Mouse (Mus musculus): ENCODE measurements around the gene Cisd3.
"Not testable (repeated sequence)": the region's sequence is repeated elsewhere in the genome, so short reads cannot be mapped to it uniquely, and the experiment has no call there.

Cisd3 gene

DNA sequence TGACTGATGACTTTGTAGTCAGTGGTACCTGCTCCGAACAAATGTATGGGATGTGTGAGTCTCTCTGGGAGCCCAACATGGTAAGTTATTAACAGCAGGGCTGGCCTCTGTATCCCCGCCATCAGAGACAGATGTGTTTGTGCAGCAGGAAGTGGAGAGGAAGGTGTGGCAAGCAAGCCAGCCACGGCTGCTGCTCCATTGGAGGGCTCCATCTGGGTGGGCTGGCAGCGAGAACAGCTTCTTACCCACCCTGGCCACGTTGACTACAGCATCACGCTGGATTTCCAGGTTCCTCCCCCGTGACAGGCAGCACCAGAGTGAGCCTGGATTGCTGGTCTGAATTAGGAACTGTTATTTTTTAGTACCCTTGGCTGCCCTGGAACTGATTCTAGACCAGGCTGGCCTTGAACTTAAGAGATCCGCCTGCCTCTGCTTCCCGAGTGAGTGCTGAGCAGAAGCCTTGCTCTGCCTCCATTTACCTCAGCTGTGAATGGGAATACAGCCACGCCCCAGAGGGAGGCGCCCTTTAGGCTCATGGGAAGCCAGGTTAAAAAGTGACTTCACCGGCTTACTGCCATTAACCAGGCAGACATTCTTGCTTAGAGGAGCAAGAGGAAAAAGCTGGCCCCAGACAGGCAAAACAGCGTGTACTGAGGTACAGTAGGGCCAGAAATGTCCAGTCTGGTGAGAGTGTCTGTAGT lies 25.7 kb downstream of the Cisd3 start:
- DNase-seq (ENCODE audit: low spot score), result peak; percentile 45

DNA sequence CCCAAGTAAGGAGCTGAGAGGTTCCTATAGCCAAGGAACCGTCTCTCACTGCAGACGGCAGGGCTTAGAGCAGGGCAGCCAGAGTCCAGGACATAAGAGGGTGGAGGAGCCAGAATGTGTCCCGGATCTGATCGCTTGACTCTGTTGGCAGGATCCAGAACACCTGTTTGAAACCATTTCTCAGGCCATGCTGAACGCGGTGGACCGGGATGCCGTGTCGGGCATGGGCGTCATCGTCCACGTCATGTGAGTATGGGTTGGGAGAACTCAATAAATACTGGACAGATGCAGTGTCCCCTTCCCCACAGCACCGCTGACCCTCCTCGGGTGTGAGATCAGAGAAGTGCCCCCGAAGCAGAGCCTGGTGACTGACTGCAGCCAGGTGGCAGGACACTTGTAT lies 26.7 kb downstream of the Cisd3 start:
- DNase-seq (ENCODE audit: low spot score), result no peak

GRCm38 (mm10) chr11:97713896-97714295 lies 28.3 kb downstream of the Cisd3 start:
- no peak for DNase-seq (ENCODE audit: low spot score)

- no peak for DNase-seq (ENCODE audit: low spot score)
These were observed 28.7 kb downstream of the Cisd3 start for GRCm38 (mm10) chr11:97714356-97714755.

- no peak for DNase-seq (ENCODE audit: low spot score)
These were observed 29.4 kb downstream of the Cisd3 start for GRCm38 (mm10) chr11:97714784-97715760.

- DNase-seq (ENCODE audit: low spot score), result no peak
These were observed 30.4 kb downstream of the Cisd3 start for GRCm38 (mm10) chr11:97716021-97716420.

- DNase-seq (ENCODE audit: low spot score), result no peak
These were observed 32.0 kb downstream of the Cisd3 start for GRCm38 (mm10) chr11:97717369-97718280.

DNA sequence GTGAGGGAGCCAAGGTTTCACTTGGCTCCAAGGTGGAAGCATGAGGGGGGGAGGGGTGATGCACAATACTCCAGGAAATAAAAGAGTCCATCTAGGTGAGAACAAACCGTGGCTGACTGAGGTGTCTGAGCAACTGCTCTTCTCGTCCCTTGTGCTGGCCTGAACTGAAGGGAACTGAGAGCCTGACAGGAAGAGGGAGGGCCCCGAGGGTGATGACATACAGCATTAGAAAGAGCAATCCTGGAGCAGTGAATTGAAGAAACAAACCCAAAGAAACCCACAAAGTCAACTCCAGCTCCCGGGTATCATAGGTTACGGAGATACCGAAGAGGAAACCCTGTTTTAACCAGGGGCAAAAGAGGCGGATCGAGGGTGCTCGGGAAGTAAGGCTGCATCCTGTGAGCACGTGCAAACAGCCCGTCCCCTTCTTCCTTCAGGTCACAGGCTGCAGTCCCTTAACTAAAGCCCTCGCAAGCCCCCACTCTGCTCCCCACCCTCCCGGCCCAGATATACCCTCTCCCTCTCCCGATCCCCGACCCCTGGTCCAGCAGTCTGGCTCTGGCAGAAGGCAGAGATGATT lies 32.7 kb downstream of the Cisd3 start:
- DNase-seq (ENCODE audit: low spot score), result no peak

DNA sequence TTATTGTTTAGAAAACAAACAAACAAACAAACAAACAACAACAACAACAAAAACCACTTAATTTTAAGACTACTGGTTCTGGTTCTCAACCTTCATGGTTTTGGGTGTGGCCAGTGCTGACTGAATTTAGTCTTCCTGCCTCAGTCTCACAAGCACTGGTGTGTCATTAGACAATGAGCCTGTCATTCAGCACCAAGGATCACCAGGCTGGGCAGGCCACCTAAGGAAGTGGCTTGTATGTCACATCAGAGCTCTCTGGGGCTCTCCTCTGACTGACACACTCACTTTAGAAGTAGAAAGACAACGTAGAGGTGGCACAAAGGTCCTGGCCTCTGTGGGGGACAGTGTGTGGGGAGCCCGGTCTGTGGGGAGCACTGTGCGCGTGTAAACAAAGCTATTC lies 33.4 kb downstream of the Cisd3 start:
- DNase-seq (ENCODE audit: low spot score), result no peak

- no peak for DNase-seq (ENCODE audit: low spot score)
These were observed 35.7 kb downstream of the Cisd3 start for GRCm38 (mm10) chr11:97721338-97721737.

DNA sequence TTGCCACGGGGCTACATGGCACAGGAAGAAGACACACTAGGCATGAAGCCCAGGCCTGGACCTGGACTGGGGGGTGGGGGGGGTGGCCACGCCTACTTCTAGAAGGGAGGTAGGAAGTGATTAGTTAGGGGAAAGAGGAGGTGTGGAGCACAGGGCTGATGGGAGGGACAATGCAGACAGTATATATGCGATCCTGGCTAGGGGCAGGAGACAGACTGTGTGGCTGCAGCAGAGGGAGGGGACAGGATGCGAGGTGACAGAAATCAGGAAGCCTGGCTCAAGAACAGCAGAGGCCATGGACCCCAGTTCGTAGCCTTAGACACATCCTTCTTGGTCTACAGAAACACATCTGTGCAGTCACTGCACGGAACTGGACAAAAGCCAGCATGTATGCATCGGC lies 38.1 kb downstream of the Cisd3 start:
- DNase-seq (ENCODE audit: low spot score), result no peak

GRCm38 (mm10) chr11:97728311-97728710 lies 42.7 kb downstream of the Cisd3 start:
- no peak for DNase-seq (ENCODE audit: low spot score)

DNA sequence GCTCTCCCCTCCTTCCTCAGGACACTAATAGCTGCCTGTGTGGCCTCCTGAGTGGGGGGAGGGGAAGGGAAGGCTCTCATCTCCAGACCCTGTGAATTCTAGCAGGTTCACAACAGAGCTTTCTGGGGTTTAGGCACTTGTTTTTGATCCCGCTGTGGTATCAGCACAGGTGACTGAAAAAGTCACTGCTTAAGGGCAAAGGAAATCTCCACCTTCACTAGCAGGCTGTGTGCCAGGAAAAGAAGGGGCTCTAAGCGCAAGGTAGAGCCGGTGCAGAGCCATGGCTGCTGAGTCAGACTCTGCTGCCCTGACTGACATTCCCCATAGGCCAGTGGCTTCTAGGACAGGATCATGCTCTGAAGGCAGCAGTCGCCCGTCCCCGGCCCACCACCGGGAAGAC lies 43.1 kb downstream of the Cisd3 start:
- DNase-seq (ENCODE audit: low spot score), result no peak

DNA sequence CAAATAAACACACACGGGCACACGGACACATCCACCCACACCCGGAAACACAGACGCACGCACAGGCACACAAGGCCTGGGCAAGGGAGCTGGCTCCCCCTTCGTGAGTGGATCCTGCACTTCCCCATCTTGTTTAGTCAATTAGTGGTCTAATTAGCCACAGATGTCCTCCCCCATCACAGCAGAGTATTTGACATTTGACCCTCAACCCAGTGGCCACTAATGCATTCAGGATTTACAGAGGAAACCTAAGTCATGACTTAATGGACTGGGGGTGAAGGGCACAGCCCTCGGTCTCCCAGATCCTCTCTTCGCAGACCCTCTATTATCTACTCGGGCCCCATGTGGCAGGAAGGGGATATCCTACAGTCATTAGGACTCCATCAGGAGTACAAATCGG lies 48.1 kb downstream of the Cisd3 start:
- DNase-seq (ENCODE audit: low spot score), result peak; percentile 27

- DNase-seq (ENCODE audit: low spot score), result not testable (repeated sequence)
These were observed 49.2 kb downstream of the Cisd3 start for GRCm38 (mm10) chr11:97734810-97735209.

- no peak for DNase-seq (ENCODE audit: low spot score)
These were observed 51.0 kb downstream of the Cisd3 start for GRCm38 (mm10) chr11:97736645-97737044.

GRCm38 (mm10) chr11:97737600-97737999 lies 52.0 kb downstream of the Cisd3 start:
- DNase-seq (ENCODE audit: low spot score), result no peak
